Mouse (Mus musculus): ENCODE measurements around the gene Coq8b. TPM values are rescaled to one million over a fixed set of nuclear protein-coding genes. Genes with fewer than 3 reads are reported as not detected.

The Coq8b gene
- polyA plus RNA-seq, 1 experiment: 9.3 TPM

GRCm38 (mm10) chr7:27195681-27196611 is 36.9 kb upstream of the Coq8b start, which contains the start of the genes BC024978 and Snrpa:
TSS of gene BC024978 (plus strand) at chr7:27195781.
TSS of gene Snrpa (minus strand) at chr7:27196271.
- H3K36me3 ChIP-seq (ENCODE audit: control insufficient read depth, insufficient read depth): peaks cover 35% of the 10 kb centered on the region

GRCm38 (mm10) chr7:27197136-27197535 is 35.7 kb upstream of the Coq8b start:
- TF ChIP-seq CTCF (IDR thresholded peaks at IDR 0.05; ENCODE audit: control insufficient read depth, insufficient read depth, insufficient read length): no peak
- TF ChIP-seq FOSL1 (IDR thresholded peaks at IDR 0.05; ENCODE audit: insufficient read depth, low read length, poor library complexity, severe bottlenecking): no peak
- TF ChIP-seq MYOG (IDR thresholded peaks at IDR 0.05; ENCODE audit: control insufficient read depth, extremely low read depth, insufficient read length): no peak
- no peak for TF ChIP-seq USF1 (IDR thresholded peaks at IDR 0.05; ENCODE audit: low read depth)
- no peak for TF ChIP-seq MYOD1 (IDR thresholded peaks at IDR 0.05; ENCODE audit: control insufficient read depth, insufficient read length, low read depth)
- TF ChIP-seq MAX (IDR thresholded peaks at IDR 0.05): no peak
- no peak for TF ChIP-seq CEBPB (IDR thresholded peaks at IDR 0.05; ENCODE audit: low read depth)
- H3K36me3 ChIP-seq (ENCODE audit: control insufficient read depth, insufficient read depth): peaks cover 23% of the 10 kb centered on the region
- no peak overlapping the region for H3K4me3 ChIP-seq (ENCODE audit: insufficient read depth, poor library complexity, severe bottlenecking)
- H3K27me3 ChIP-seq (ENCODE audit: control insufficient read depth, insufficient read depth, insufficient read length): no peaks in the 10 kb centered on the region
- peaks cover 38% of the 10 kb centered on the region for H3K79me2 ChIP-seq (ENCODE audit: control insufficient read depth, insufficient read depth)
- H3ac ChIP-seq (ENCODE audit: control insufficient read depth, insufficient read length, low read depth): no peak overlapping the region
- H3K79me3 ChIP-seq (ENCODE audit: low read depth): peaks cover 33% of the 10 kb centered on the region

More at GRCm38 (mm10) chr7:27195681-27196611, 36.9 kb upstream of the Coq8b start, which contains the start of the genes BC024978 and Snrpa:
- peaks cover 43% of the 10 kb centered on the region for H3K79me3 ChIP-seq (ENCODE audit: low read depth)
- peaks cover 50% of the 10 kb centered on the region for H3K79me2 ChIP-seq (ENCODE audit: control insufficient read depth, insufficient read depth)
- peak; percentile 85 for TF ChIP-seq MYOD1 (IDR thresholded peaks at IDR 0.05; ENCODE audit: control insufficient read depth, insufficient read length, low read depth)
- no peak for TF ChIP-seq CTCF (IDR thresholded peaks at IDR 0.05; ENCODE audit: control insufficient read depth, insufficient read depth, insufficient read length)
- no peak for TF ChIP-seq FOSL1 (IDR thresholded peaks at IDR 0.05; ENCODE audit: insufficient read depth, low read length, poor library complexity, severe bottlenecking)
- peak; percentile 87 for TF ChIP-seq MAX (IDR thresholded peaks at IDR 0.05)
- TF ChIP-seq CEBPB (IDR thresholded peaks at IDR 0.05; ENCODE audit: low read depth): no peak
- peak; percentile 99 for TF ChIP-seq USF1 (IDR thresholded peaks at IDR 0.05; ENCODE audit: low read depth)
- TF ChIP-seq MYOG (IDR thresholded peaks at IDR 0.05; ENCODE audit: control insufficient read depth, extremely low read depth, insufficient read length): no peak
- no peaks in the 10 kb centered on the region for H3K27me3 ChIP-seq (ENCODE audit: control insufficient read depth, insufficient read depth, insufficient read length)
- peak within 1 kb of the TSS; percentile 78 for H3K4me3 ChIP-seq (ENCODE audit: insufficient read depth, poor library complexity, severe bottlenecking)
- H3ac ChIP-seq (ENCODE audit: control insufficient read depth, insufficient read length, low read depth): peak within 1 kb of the TSS; percentile 88

GRCm38 (mm10) chr7:27197634-27198033 is 35.2 kb upstream of the Coq8b start:
- TF ChIP-seq CTCF (IDR thresholded peaks at IDR 0.05; ENCODE audit: control insufficient read depth, insufficient read depth, insufficient read length) (no peak), MYOG (IDR thresholded peaks at IDR 0.05; ENCODE audit: control insufficient read depth, extremely low read depth, insufficient read length) (no peak), MAX (IDR thresholded peaks at IDR 0.05) (no peak), USF1 (IDR thresholded peaks at IDR 0.05; ENCODE audit: low read depth) (no peak)
- no peak overlapping the region for H3K4me3 ChIP-seq (ENCODE audit: insufficient read depth, poor library complexity, severe bottlenecking)
- no peaks in the 10 kb centered on the region for H3K27me3 ChIP-seq (ENCODE audit: control insufficient read depth, insufficient read depth, insufficient read length)

GRCm38 (mm10) chr7:27198355-27198754 is 34.5 kb upstream of the Coq8b start:
- H3K79me2 ChIP-seq (ENCODE audit: control insufficient read depth, insufficient read depth): peaks cover 26% of the 10 kb centered on the region
- H3K27me3 ChIP-seq (ENCODE audit: control insufficient read depth, insufficient read depth, insufficient read length): no peaks in the 10 kb centered on the region
- H3ac ChIP-seq (ENCODE audit: control insufficient read depth, insufficient read length, low read depth): no peak overlapping the region
- no peak for TF ChIP-seq FOSL1 (IDR thresholded peaks at IDR 0.05; ENCODE audit: insufficient read depth, low read length, poor library complexity, severe bottlenecking)
- H3K4me3 ChIP-seq (ENCODE audit: insufficient read depth, poor library complexity, severe bottlenecking): no peak overlapping the region
- H3K36me3 ChIP-seq (ENCODE audit: control insufficient read depth, insufficient read depth): peaks cover 18% of the 10 kb centered on the region
- H3K79me3 ChIP-seq (ENCODE audit: low read depth): peaks cover 22% of the 10 kb centered on the region

More at GRCm38 (mm10) chr7:27197634-27198033, 35.2 kb upstream of the Coq8b start:
- Histone ChIP-seq H3K36me3 (ENCODE audit: control insufficient read depth, insufficient read depth) (peaks cover 18% of the 10 kb centered on the region), H3K79me3 (ENCODE audit: low read depth) (peaks cover 28% of the 10 kb centered on the region), H3K79me2 (ENCODE audit: control insufficient read depth, insufficient read depth) (peaks cover 33% of the 10 kb centered on the region), H3ac (ENCODE audit: control insufficient read depth, insufficient read length, low read depth) (no peak overlapping the region)

GRCm38 (mm10) chr7:27198779-27199178 is 34.0 kb upstream of the Coq8b start:
- peaks cover 15% of the 10 kb centered on the region for H3K36me3 ChIP-seq (ENCODE audit: control insufficient read depth, insufficient read depth)
- no peak overlapping the region for H3K4me3 ChIP-seq (ENCODE audit: insufficient read depth, poor library complexity, severe bottlenecking)
- H3K79me2 ChIP-seq (ENCODE audit: control insufficient read depth, insufficient read depth): peaks cover 21% of the 10 kb centered on the region
- TF ChIP-seq MYOD1 (IDR thresholded peaks at IDR 0.05; ENCODE audit: control insufficient read depth, insufficient read length, low read depth): no peak
- TF ChIP-seq FOSL1 (IDR thresholded peaks at IDR 0.05; ENCODE audit: insufficient read depth, low read length, poor library complexity, severe bottlenecking): no peak
- no peak overlapping the region for H3ac ChIP-seq (ENCODE audit: control insufficient read depth, insufficient read length, low read depth)
- H3K27me3 ChIP-seq (ENCODE audit: control insufficient read depth, insufficient read depth, insufficient read length): no peaks in the 10 kb centered on the region
- peaks cover 17% of the 10 kb centered on the region for H3K79me3 ChIP-seq (ENCODE audit: low read depth)

Measured in C2C12 (cell line).